Mouse (Mus musculus) liver, embryonic 11.5 days (tissue): ENCODE results near the gene Mycl. TPM values are rescaled to one million over a fixed set of nuclear protein-coding genes. Genes with fewer than 3 reads are reported as not detected.
A peak's percentile ranks its signal among the peaks of the same experiment; 100 is the strongest.

ENCODE experiments used
- ATAC-seq: fragments of 200-750 bp; cut with Nextera tagmentation; replicated peaks from 2 replicates; pipeline ENCODE4 v1.8.0; 2017; ENCODE audit warnings: moderate number of reproducible peaks, mild to moderate bottlenecking, moderate TSS enrichment, moderate library complexity; ENCODE audit not compliant: low FRiP score
- DNase-seq: peaks from one replicate; pipeline ENCODE4 v3.0.0-alpha.2; 2017; ENCODE audit warnings: low spot score
- H3K27ac ChIP-seq: fragments of 300-500 bp; sonication (generic); 2 replicates; pipeline ENCODE4 v1.5.1; 2014; ENCODE audit warnings: mild to moderate bottlenecking, low read depth, low read length, control low read depth
- H3K27me3 ChIP-seq: fragments of 300-500 bp; sonication (generic); replicated peaks from 2 replicates; pipeline ENCODE4 v1.6.1; 2014; ENCODE audit warnings: low read length, mixed read lengths; ENCODE audit not compliant: control insufficient read depth, insufficient read depth
- H3K36me3 ChIP-seq: fragments of 300-500 bp; sonication (generic); 2 replicates; pipeline ENCODE4 v1.6.1; 2014; ENCODE audit warnings: mild to moderate bottlenecking, low read length, moderate library complexity, mixed read lengths; ENCODE audit not compliant: control insufficient read depth, insufficient read depth
- H3K4me1 ChIP-seq: fragments of 300-500 bp; sonication (generic); replicated peaks from 2 replicates; pipeline ENCODE4 v1.6.1; 2014; ENCODE audit warnings: low read length, mixed read lengths; ENCODE audit not compliant: control insufficient read depth, insufficient read depth
- H3K4me2 ChIP-seq: fragments of 300-500 bp; sonication (generic); 2 replicates; pipeline ENCODE4 v1.6.1; 2014; ENCODE audit warnings: mild to moderate bottlenecking, control low read depth, moderate library complexity
- H3K4me3 ChIP-seq: fragments of 300-500 bp; sonication (generic); 2 replicates; pipeline ENCODE4 v1.5.1; 2014; ENCODE audit warnings: low read depth, low read length, control low read depth
- H3K9ac ChIP-seq: fragments of 300-500 bp; sonication (generic); 2 replicates; pipeline ENCODE4 v1.6.1; 2014; ENCODE audit warnings: low read depth, low read length, control low read depth
- H3K9me3 ChIP-seq: fragments of 300-500 bp; sonication (generic); 2 replicates; pipeline ENCODE4 v1.6.1; 2016; ENCODE audit warnings: low read length, inconsistent platforms, mixed read lengths; ENCODE audit not compliant: control insufficient read depth
- WGBS: fragments of 180-500 bp; shearing (Covaris S2); extraction: QIAGEN DNeasy Blood & Tissue Kit; methylation state at CpG from one replicate; pipeline ENCODE4 v1.1.7; 2014; 5-methylcytosine and 5-hydroxymethylcytosine counted together
- polyA plus RNA-seq: library from polyadenylated mRNA; unstranded; fragments of >200 nt; fragmentation: Nextera tagmentation; extraction: Ambion mirVana; gene quantifications from 2 replicates; pipeline ENCODE4 v1.2.1, GENCODE M21; 2014

Mycl gene
- polyA plus RNA-seq, 1 experiment from 2014 or later, result 3.1 TPM

GRCm38 (mm10) chr4:122960321-122961099 lies 34.9 kb upstream of the Mycl start:
- Histone ChIP-seq H3K9me3 (no peaks in the 10 kb centered on the region), H3K9ac (peak overlapping the region; percentile 39; the same call in 1 of the 2 replicates), H3K27ac (no peak overlapping the region), H3K27me3 (peaks cover 54% of the 10 kb centered on the region), H3K4me1 (peaks cover 17% of the 10 kb centered on the region), H3K4me3 (peak overlapping the region; percentile 44), H3K36me3 (no peaks in the 10 kb centered on the region), H3K4me2 (peak overlapping the region; percentile 90)
- ATAC-seq, result peak; percentile 26; the same call in 1 of the 2 replicates
- WGBS, result under 1% methylated on average over 43 of the region's 43 CpGs
- DNase-seq, result peak; percentile 57

- H3K4me1 ChIP-seq, result peaks cover 13% of the 10 kb centered on the region
- H3K9me3 ChIP-seq, result no peaks in the 10 kb centered on the region
- peak within 1 kb of the TSS; percentile 44 for H3K4me3 ChIP-seq
- WGBS, result 1% methylated on average over 26 of the region's 27 CpGs
- H3K27ac ChIP-seq, result no peak within 1 kb of the TSS
- peak within 1 kb of the TSS; percentile 39; the same call in 1 of the 2 replicates for H3K9ac ChIP-seq
- peak; percentile 59 for ATAC-seq
- peak; percentile 51 for DNase-seq
- H3K36me3 ChIP-seq, result no peaks in the 10 kb centered on the region
- peaks cover 54% of the 10 kb centered on the region for H3K27me3 ChIP-seq
- H3K4me2 ChIP-seq, result peak within 1 kb of the TSS; percentile 90
Measured at GRCm38 (mm10) chr4:122961100-122961567, 34.3 kb upstream of the Mycl start, which contains the start of gene Mfsd2a. TSS of gene Mfsd2a (minus strand) at chr4:122961188.

- peak overlapping the region; percentile 90 for H3K4me2 ChIP-seq
- H3K27ac ChIP-seq, result no peak overlapping the region
- H3K36me3 ChIP-seq, result no peaks in the 10 kb centered on the region
- H3K4me3 ChIP-seq, result peak overlapping the region; percentile 44; the same call in 1 of the 2 replicates
- 29% methylated on average over 6 of the region's 6 CpGs for WGBS
- DNase-seq, result no peak
- peaks cover 13% of the 10 kb centered on the region for H3K4me1 ChIP-seq
- ATAC-seq, result no peak
- H3K9me3 ChIP-seq, result no peaks in the 10 kb centered on the region
- no peak overlapping the region for H3K9ac ChIP-seq
- H3K27me3 ChIP-seq, result peaks cover 54% of the 10 kb centered on the region
Measured at GRCm38 (mm10) chr4:122961589-122961988, 33.9 kb upstream of the Mycl start.

- H3K4me3 ChIP-seq, result no peak overlapping the region
- no peak overlapping the region for H3K4me2 ChIP-seq
- H3K27me3 ChIP-seq, result peaks cover 54% of the 10 kb centered on the region
- no peak for ATAC-seq
- no peak overlapping the region for H3K9ac ChIP-seq
- WGBS, result 66% methylated on average over 8 of the region's 8 CpGs
- DNase-seq, result no peak
- no peaks in the 10 kb centered on the region for H3K36me3 ChIP-seq
- peaks cover 13% of the 10 kb centered on the region for H3K4me1 ChIP-seq
- no peaks in the 10 kb centered on the region for H3K9me3 ChIP-seq
- H3K27ac ChIP-seq, result no peak overlapping the region
Measured at GRCm38 (mm10) chr4:122962751-122963150, 32.7 kb upstream of the Mycl start.

GRCm38 (mm10) chr4:122968106-122968505 lies 27.3 kb upstream of the Mycl start:
- DNase-seq (no peak), ATAC-seq (no peak)
- no peak overlapping the region for H3K9ac ChIP-seq
- no peak overlapping the region for H3K27ac ChIP-seq
- H3K4me1 ChIP-seq, result no peaks in the 10 kb centered on the region
- 41% methylated on average over 4 of the region's 4 CpGs for WGBS
- no peaks in the 10 kb centered on the region for H3K36me3 ChIP-seq
- no peak overlapping the region for H3K4me3 ChIP-seq
- H3K4me2 ChIP-seq, result no peak overlapping the region
- H3K9me3 ChIP-seq, result no peaks in the 10 kb centered on the region
- H3K27me3 ChIP-seq, result peaks cover 16% of the 10 kb centered on the region

GRCm38 (mm10) chr4:122971191-122971590 lies 24.3 kb upstream of the Mycl start:
- H3K9me3 ChIP-seq, result no peaks in the 10 kb centered on the region
- no peak overlapping the region for H3K9ac ChIP-seq
- H3K4me2 ChIP-seq, result no peak overlapping the region
- peaks cover 7% of the 10 kb centered on the region; the same call in 1 of the 2 replicates for H3K27me3 ChIP-seq
- no peak for ATAC-seq
- H3K27ac ChIP-seq, result no peak overlapping the region
- WGBS, result 81% methylated on average over 4 of the region's 4 CpGs
- H3K4me3 ChIP-seq, result no peak overlapping the region
- no peak for DNase-seq
- H3K4me1 ChIP-seq, result no peaks in the 10 kb centered on the region
- no peaks in the 10 kb centered on the region for H3K36me3 ChIP-seq

- no peak for DNase-seq
- H3K4me3 ChIP-seq, result no peak overlapping the region
- H3K4me2 ChIP-seq, result no peak overlapping the region
- ATAC-seq, result no peak
- no peak overlapping the region for H3K9ac ChIP-seq
- 61% methylated on average over 4 of the region's 4 CpGs for WGBS
- H3K27ac ChIP-seq, result no peak overlapping the region
- no peaks in the 10 kb centered on the region for H3K9me3 ChIP-seq
- H3K4me1 ChIP-seq, result no peaks in the 10 kb centered on the region
- H3K36me3 ChIP-seq, result no peaks in the 10 kb centered on the region
- peaks cover 7% of the 10 kb centered on the region; the same call in 1 of the 2 replicates for H3K27me3 ChIP-seq
Measured at GRCm38 (mm10) chr4:122971646-122972045, 23.8 kb upstream of the Mycl start.

GRCm38 (mm10) chr4:122972056-122972455 lies 23.4 kb upstream of the Mycl start:
- DNase-seq (no peak), ATAC-seq (no peak)
- no peak overlapping the region for H3K9ac ChIP-seq
- H3K9me3 ChIP-seq, result no peaks in the 10 kb centered on the region
- H3K36me3 ChIP-seq, result no peaks in the 10 kb centered on the region
- peaks cover 7% of the 10 kb centered on the region; the same call in 1 of the 2 replicates for H3K27me3 ChIP-seq
- no peak overlapping the region for H3K27ac ChIP-seq
- no peak overlapping the region for H3K4me2 ChIP-seq
- H3K4me3 ChIP-seq, result no peak overlapping the region
- no peaks in the 10 kb centered on the region for H3K4me1 ChIP-seq
- 67% methylated on average over 8 of the region's 8 CpGs for WGBS
